Mouse (Mus musculus): ENCODE measurements around the gene Ube3c. TPM values are rescaled to one million over a fixed set of nuclear protein-coding genes. Genes with fewer than 3 reads are reported as not detected.

Gene Ube3c
- polyA plus RNA-seq, 1 experiment from 2014 or later = 20.4 TPM

- no peaks in the 10 kb centered on the region for H3K9me3 ChIP-seq (replicated peaks; ENCODE audit: control insufficient read depth, low read length)
- H3K27me3 ChIP-seq (replicated peaks; ENCODE audit: control insufficient read depth, insufficient read depth, low read length) = no peaks in the 10 kb centered on the region
- H3K4me3 ChIP-seq (ENCODE audit: low read depth, low read length) = no peak overlapping the region
- no peak overlapping the region for H3K9ac ChIP-seq (ENCODE audit: low read length)
- no peaks in the 10 kb centered on the region for H3K4me1 ChIP-seq (ENCODE audit: control insufficient read depth, insufficient read depth, low read length)
- ATAC-seq (no peak), DNase-seq (ENCODE audit: low spot score) (no peak)
- no peak overlapping the region for H3K4me2 ChIP-seq (ENCODE audit: low read length)
- no peaks in the 10 kb centered on the region for H3K36me3 ChIP-seq (ENCODE audit: control insufficient read depth, insufficient read depth, low read length)
- H3K27ac ChIP-seq (ENCODE audit: low read depth, low read length) = no peak overlapping the region
- WGBS = 91% methylated on average over 4 of the region's 4 CpGs
Observed at GRCm38 (mm10) chr5:29698493-29698892, 129.5 kb downstream of the Ube3c start.

- no peaks in the 10 kb centered on the region for H3K36me3 ChIP-seq (ENCODE audit: control insufficient read depth, insufficient read depth, low read length)
- H3K9me3 ChIP-seq (replicated peaks; ENCODE audit: control insufficient read depth, low read length) = no peaks in the 10 kb centered on the region
- no peak overlapping the region for H3K27ac ChIP-seq (ENCODE audit: low read depth, low read length)
- no peak overlapping the region for H3K4me2 ChIP-seq (ENCODE audit: low read length)
- DNase-seq (ENCODE audit: low spot score) = no peak
- no peak overlapping the region for H3K9ac ChIP-seq (ENCODE audit: low read length)
- 75% methylated on average over 2 of the region's 2 CpGs for WGBS
- no peaks in the 10 kb centered on the region for H3K27me3 ChIP-seq (replicated peaks; ENCODE audit: control insufficient read depth, insufficient read depth, low read length)
- H3K4me3 ChIP-seq (ENCODE audit: low read depth, low read length) = no peak overlapping the region
- no peak for ATAC-seq
- no peaks in the 10 kb centered on the region for H3K4me1 ChIP-seq (ENCODE audit: control insufficient read depth, insufficient read depth, low read length)
Observed at GRCm38 (mm10) chr5:29699520-29700202, 130.6 kb downstream of the Ube3c start.

- Histone ChIP-seq H3K4me1 (ENCODE audit: control insufficient read depth, insufficient read depth, low read length) (no peaks in the 10 kb centered on the region), H3K4me3 (ENCODE audit: low read depth, low read length) (no peak overlapping the region), H3K9me3 (replicated peaks; ENCODE audit: control insufficient read depth, low read length) (no peaks in the 10 kb centered on the region), H3K27ac (ENCODE audit: low read depth, low read length) (no peak overlapping the region), H3K4me2 (ENCODE audit: low read length) (no peak overlapping the region), H3K27me3 (replicated peaks; ENCODE audit: control insufficient read depth, insufficient read depth, low read length) (no peaks in the 10 kb centered on the region), H3K36me3 (ENCODE audit: control insufficient read depth, insufficient read depth, low read length) (no peaks in the 10 kb centered on the region), H3K9ac (ENCODE audit: low read length) (no peak overlapping the region)
- ATAC-seq (no peak), DNase-seq (ENCODE audit: low spot score) (no peak)
- WGBS = 93% methylated on average over 4 of the region's 4 CpGs
Observed at GRCm38 (mm10) chr5:29707241-29707640, 138.2 kb downstream of the Ube3c start.

GRCm38 (mm10) chr5:29708258-29708657 lies 139.2 kb downstream of the Ube3c start:
- no peak overlapping the region for H3K4me2 ChIP-seq (ENCODE audit: low read length)
- H3K9me3 ChIP-seq (replicated peaks; ENCODE audit: control insufficient read depth, low read length) = no peaks in the 10 kb centered on the region
- no peak for ATAC-seq
- H3K36me3 ChIP-seq (ENCODE audit: control insufficient read depth, insufficient read depth, low read length) = no peaks in the 10 kb centered on the region
- H3K9ac ChIP-seq (ENCODE audit: low read length) = no peak overlapping the region
- H3K27me3 ChIP-seq (replicated peaks; ENCODE audit: control insufficient read depth, insufficient read depth, low read length) = no peaks in the 10 kb centered on the region
- WGBS = 26% methylated on average over 5 of the region's 5 CpGs
- no peak overlapping the region for H3K4me3 ChIP-seq (ENCODE audit: low read depth, low read length)
- H3K27ac ChIP-seq (ENCODE audit: low read depth, low read length) = no peak overlapping the region
- no peaks in the 10 kb centered on the region for H3K4me1 ChIP-seq (ENCODE audit: control insufficient read depth, insufficient read depth, low read length)
- no peak for DNase-seq (ENCODE audit: low spot score)

- no peak overlapping the region for H3K4me3 ChIP-seq (ENCODE audit: low read depth, low read length)
- no peaks in the 10 kb centered on the region for H3K4me1 ChIP-seq (ENCODE audit: control insufficient read depth, insufficient read depth, low read length)
- ATAC-seq = no peak
- H3K9me3 ChIP-seq (replicated peaks; ENCODE audit: control insufficient read depth, low read length) = no peaks in the 10 kb centered on the region
- no peak overlapping the region for H3K4me2 ChIP-seq (ENCODE audit: low read length)
- no peak overlapping the region for H3K9ac ChIP-seq (ENCODE audit: low read length)
- no peak overlapping the region for H3K27ac ChIP-seq (ENCODE audit: low read depth, low read length)
- H3K36me3 ChIP-seq (ENCODE audit: control insufficient read depth, insufficient read depth, low read length) = no peaks in the 10 kb centered on the region
- H3K27me3 ChIP-seq (replicated peaks; ENCODE audit: control insufficient read depth, insufficient read depth, low read length) = no peaks in the 10 kb centered on the region
- no peak for DNase-seq (ENCODE audit: low spot score)
Observed at GRCm38 (mm10) chr5:29711631-29712030, 142.6 kb downstream of the Ube3c start.

GRCm38 (mm10) chr5:29712906-29713305 lies 143.9 kb downstream of the Ube3c start:
- Histone ChIP-seq H3K9me3 (replicated peaks; ENCODE audit: control insufficient read depth, low read length) (no peaks in the 10 kb centered on the region), H3K36me3 (ENCODE audit: control insufficient read depth, insufficient read depth, low read length) (no peaks in the 10 kb centered on the region), H3K27ac (ENCODE audit: low read depth, low read length) (no peak overlapping the region), H3K4me3 (ENCODE audit: low read depth, low read length) (no peak overlapping the region), H3K27me3 (replicated peaks; ENCODE audit: control insufficient read depth, insufficient read depth, low read length) (no peaks in the 10 kb centered on the region), H3K4me1 (ENCODE audit: control insufficient read depth, insufficient read depth, low read length) (no peaks in the 10 kb centered on the region), H3K9ac (ENCODE audit: low read length) (no peak overlapping the region), H3K4me2 (ENCODE audit: low read length) (no peak overlapping the region)
- 43% methylated on average over 1 of the region's 1 CpGs for WGBS
- DNase-seq (ENCODE audit: low spot score) (no peak), ATAC-seq (no peak)

GRCm38 (mm10) chr5:29721159-29721558 lies 152.1 kb downstream of the Ube3c start:
- Histone ChIP-seq H3K9ac (ENCODE audit: low read length) (no peak overlapping the region), H3K27ac (ENCODE audit: low read depth, low read length) (no peak overlapping the region), H3K4me1 (ENCODE audit: control insufficient read depth, insufficient read depth, low read length) (no peaks in the 10 kb centered on the region), H3K9me3 (replicated peaks; ENCODE audit: control insufficient read depth, low read length) (no peaks in the 10 kb centered on the region), H3K4me2 (ENCODE audit: low read length) (no peak overlapping the region), H3K4me3 (ENCODE audit: low read depth, low read length) (no peak overlapping the region), H3K27me3 (replicated peaks; ENCODE audit: control insufficient read depth, insufficient read depth, low read length) (no peaks in the 10 kb centered on the region), H3K36me3 (ENCODE audit: control insufficient read depth, insufficient read depth, low read length) (no peaks in the 10 kb centered on the region)
- 6% methylated on average over 1 of the region's 1 CpGs for WGBS
- ATAC-seq = no peak
- DNase-seq (ENCODE audit: low spot score) = no peak

GRCm38 (mm10) chr5:29725369-29725768 lies 156.3 kb downstream of the Ube3c start:
- Histone ChIP-seq H3K4me2 (ENCODE audit: low read length) (no peak overlapping the region), H3K36me3 (ENCODE audit: control insufficient read depth, insufficient read depth, low read length) (no peaks in the 10 kb centered on the region), H3K9me3 (replicated peaks; ENCODE audit: control insufficient read depth, low read length) (no peaks in the 10 kb centered on the region), H3K27me3 (replicated peaks; ENCODE audit: control insufficient read depth, insufficient read depth, low read length) (no peaks in the 10 kb centered on the region), H3K4me3 (ENCODE audit: low read depth, low read length) (no peak overlapping the region), H3K4me1 (ENCODE audit: control insufficient read depth, insufficient read depth, low read length) (no peaks in the 10 kb centered on the region), H3K9ac (ENCODE audit: low read length) (no peak overlapping the region), H3K27ac (ENCODE audit: low read depth, low read length) (no peak overlapping the region)
- WGBS = 84% methylated on average over 2 of the region's 2 CpGs
- DNase-seq (ENCODE audit: low spot score) (no peak), ATAC-seq (no peak)

Data from forebrain, embryonic 14.5 days (tissue).